Comparison of ENCODE assay signal across 38 mouse cellular contexts in the genomic region with DNA sequence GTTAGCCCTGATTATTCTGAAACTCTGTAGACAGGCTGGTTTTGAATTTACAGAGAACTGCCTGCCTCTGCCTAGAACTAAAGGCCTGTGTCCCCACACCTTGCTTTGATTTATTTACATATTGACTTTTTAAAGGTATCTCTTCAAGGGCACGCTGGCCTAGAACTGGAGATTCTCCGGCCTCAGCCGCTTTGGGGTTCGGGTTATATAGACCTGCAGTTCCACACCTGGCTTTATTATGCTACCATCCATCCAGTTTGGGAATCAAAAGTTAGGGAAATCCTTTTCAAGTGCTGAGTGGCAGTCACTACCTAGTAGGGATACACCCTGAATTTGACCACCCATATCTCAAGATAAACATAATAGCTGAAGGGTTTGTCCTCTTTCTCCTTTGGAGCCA. TPM values are rescaled to one million over a fixed set of nuclear protein-coding genes. Genes with fewer than 3 reads are reported as not detected.
"Had no signal": no experiment of that assay in that cellular context is flagged by ENCODE, and none has a peak within 500 bp of the region (broad histone marks: within the 10 kb centered on the region; RNA-seq: fewer than 3 reads in every experiment).

No protein-coding gene starts in this region.

- H3K36me3 ChIP-seq: limb, embryonic 10.5 days; limb, embryonic 12.5 days; limb, embryonic 13.5 days; limb, embryonic 15.5 days; liver, embryonic 12.5 days; liver, embryonic 13.5 days; liver, embryonic 15.5 days; lung, embryonic 15.5 days; midbrain, embryonic 13.5 days; midbrain, embryonic 15.5 days; neural tube, embryonic 12.5 days had no signal

- H3K4me3 ChIP-seq: limb, embryonic 10.5 days; limb, embryonic 12.5 days; limb, embryonic 13.5 days; limb, embryonic 15.5 days; liver, embryonic 12.5 days; liver, embryonic 13.5 days; liver, embryonic 15.5 days; lung, embryonic 15.5 days; megakaryocyte, embryonic 14.5 days; midbrain, embryonic 10.5 days; midbrain, embryonic 12.5 days; midbrain, embryonic 13.5 days; midbrain, embryonic 15.5 days; myocyte; neural tube, embryonic 12.5 days had no signal

- H3K27ac ChIP-seq: limb, embryonic 10.5 days; limb, embryonic 12.5 days; limb, embryonic 13.5 days; limb, embryonic 15.5 days; liver, embryonic 12.5 days; liver, embryonic 13.5 days; liver, embryonic 14.5 days; liver, embryonic 15.5 days; lung, embryonic 15.5 days; macrophage; midbrain, embryonic 10.5 days; midbrain, embryonic 12.5 days; midbrain, embryonic 13.5 days; midbrain, embryonic 15.5 days; neural tube, embryonic 12.5 days had no signal

- H3K9me3 ChIP-seq: limb, embryonic 10.5 days; limb, embryonic 12.5 days; limb, embryonic 13.5 days; limb, embryonic 15.5 days; liver, embryonic 12.5 days; liver, embryonic 13.5 days; liver, embryonic 15.5 days; lung, embryonic 15.5 days; midbrain, embryonic 10.5 days; midbrain, embryonic 12.5 days; midbrain, embryonic 13.5 days; midbrain, embryonic 15.5 days; neural tube, embryonic 12.5 days had no signal

- H3K9ac ChIP-seq: limb, embryonic 12.5 days; limb, embryonic 13.5 days; limb, embryonic 15.5 days; liver, embryonic 12.5 days; liver, embryonic 13.5 days; liver, embryonic 14.5 days; liver, embryonic 15.5 days; liver, postnatal 0 days; lung, embryonic 14.5 days; lung, embryonic 15.5 days; midbrain, embryonic 12.5 days; midbrain, embryonic 13.5 days; midbrain, embryonic 15.5 days; neural tube, embryonic 12.5 days had no signal

- H3K4me1 ChIP-seq: limb, embryonic 10.5 days; limb, embryonic 12.5 days; limb, embryonic 13.5 days; limb, embryonic 15.5 days; liver, embryonic 12.5 days; liver, embryonic 13.5 days; liver, embryonic 15.5 days; lung, embryonic 15.5 days; megakaryocyte, embryonic 14.5 days; midbrain, embryonic 12.5 days; midbrain, embryonic 13.5 days; midbrain, embryonic 15.5 days; neural tube, embryonic 12.5 days had no signal

- DNase-seq: left cerebral cortex, postnatal 4 days; liver; liver, embryonic 13.5 days; liver, postnatal 0 days; lung, adult 18-20 months; lung, adult 2 months; lung, embryonic 14.5 days; lung, postnatal 10 days; lung, postnatal 14 days; lung, postnatal 36 days; lung, postnatal 4 days; midbrain, embryonic 14.5 days had no signal

- H3K27me3 ChIP-seq: limb, embryonic 12.5 days; limb, embryonic 13.5 days; limb, embryonic 15.5 days; liver, embryonic 12.5 days; liver, embryonic 13.5 days; liver, embryonic 15.5 days; lung, embryonic 15.5 days; megakaryocyte, embryonic 14.5 days; midbrain, embryonic 12.5 days; midbrain, embryonic 13.5 days; midbrain, embryonic 15.5 days; neural tube, embryonic 12.5 days had no signal

RNA-seq across cellular contexts. Expression of a gene that starts 42.8 kb away (rescaled TPM):
- total RNA-seq: liver, adult 2 months; megakaryocyte progenitor cell, adult 5-6 weeks; megakaryocyte, adult 5-6 weeks; megakaryocyte-erythroid progenitor cell, adult 5-6 weeks; monocyte, adult 5-6 weeks had no signal
- polyA plus RNA-seq: limb, embryonic 10.5 days; limb, embryonic 11.5 days; limb, embryonic 12.5 days; limb, embryonic 13.5 days; limb, embryonic 15.5 days; liver, adult 2 months; liver, embryonic 11.5 days; liver, embryonic 12.5 days; liver, embryonic 13.5 days; liver, embryonic 15.5 days; liver, embryonic 16.5 days; liver, postnatal 0 days; lung, adult 2 months; lung, embryonic 14.5 days; lung, embryonic 15.5 days; lung, embryonic 16.5 days; lung, postnatal 0 days; macrophage; myocyte; neural tube, embryonic 12.5 days had no signal
